Mouse (Mus musculus): ENCODE results near the gene Bace1.

Gene Bace1

DNA sequence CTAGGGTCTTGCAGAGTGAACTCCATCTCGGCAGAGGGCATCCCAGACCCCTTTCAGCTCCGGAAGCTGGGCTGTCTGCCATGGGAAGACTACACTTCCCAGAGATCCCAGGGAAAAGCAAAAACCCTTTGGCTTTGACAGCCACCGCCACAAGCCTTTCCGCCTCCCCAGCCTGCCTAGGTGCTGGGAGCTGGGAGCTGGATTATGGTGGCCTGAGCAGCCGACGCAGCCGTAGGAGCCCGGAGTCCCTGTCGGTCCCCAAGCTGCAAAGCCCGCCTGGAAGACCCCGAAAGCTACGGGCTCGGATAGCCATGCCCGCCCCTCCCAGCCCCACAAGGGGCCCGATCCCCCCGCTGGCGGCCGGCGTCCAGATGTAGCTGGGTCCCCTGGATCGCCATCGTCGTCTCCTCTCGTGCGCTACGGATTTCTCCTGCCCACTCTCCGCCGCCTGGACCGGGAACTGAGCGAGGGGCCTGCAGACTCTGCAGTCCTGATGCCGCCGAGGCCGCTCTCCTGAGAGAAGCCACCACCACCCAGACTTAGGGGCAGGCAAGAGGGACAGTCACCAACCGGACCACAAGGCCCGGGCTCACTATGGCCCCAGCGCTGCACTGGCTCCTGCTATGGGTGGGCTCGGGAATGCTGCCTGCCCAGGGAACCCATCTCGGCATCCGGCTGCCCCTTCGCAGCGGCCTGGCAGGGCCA, at the start of gene Bace1:
Bace1 (plus strand) TSS at position 147 of the 705 bp plus-strand sequence.
- DNase-seq (ENCODE audit: low spot score in 2 of 2): peak; percentile 81 to 92

DNA sequence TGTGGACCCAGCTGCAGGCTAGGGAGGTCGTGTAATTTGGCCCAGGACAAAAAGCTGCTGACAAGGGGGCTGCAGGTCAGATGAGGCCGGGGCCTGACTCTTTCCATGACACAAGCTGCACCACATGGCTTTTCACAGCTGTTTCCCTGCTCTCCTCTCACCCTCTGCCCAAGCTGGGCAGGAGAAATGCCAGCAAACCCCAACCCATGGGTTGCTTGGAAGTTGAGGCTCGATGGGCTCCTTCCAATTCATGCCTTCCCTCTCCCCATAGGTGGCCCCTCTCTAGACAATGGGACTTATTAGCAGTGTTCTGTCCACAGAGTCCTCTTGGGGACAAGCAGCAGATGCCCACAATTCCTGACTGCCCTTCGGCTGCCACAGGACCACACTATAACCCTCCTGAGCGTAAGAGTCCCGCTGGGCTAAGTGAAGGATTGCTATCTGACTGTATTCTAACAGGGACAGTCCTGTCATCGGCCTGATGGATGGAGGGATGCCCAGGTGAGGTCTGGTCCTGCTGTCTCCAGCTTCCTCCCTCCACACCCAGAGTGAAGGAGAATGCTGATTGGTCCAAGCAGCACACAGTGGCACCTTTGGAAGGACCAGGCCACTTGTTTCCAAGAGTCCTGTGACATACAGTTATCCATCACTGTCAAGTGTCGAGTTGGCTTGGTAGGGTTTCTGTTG, 46.8 kb upstream of the Bace1 start:
- DNase-seq (ENCODE audit: low spot score in 2 of 2): no peak

DNA sequence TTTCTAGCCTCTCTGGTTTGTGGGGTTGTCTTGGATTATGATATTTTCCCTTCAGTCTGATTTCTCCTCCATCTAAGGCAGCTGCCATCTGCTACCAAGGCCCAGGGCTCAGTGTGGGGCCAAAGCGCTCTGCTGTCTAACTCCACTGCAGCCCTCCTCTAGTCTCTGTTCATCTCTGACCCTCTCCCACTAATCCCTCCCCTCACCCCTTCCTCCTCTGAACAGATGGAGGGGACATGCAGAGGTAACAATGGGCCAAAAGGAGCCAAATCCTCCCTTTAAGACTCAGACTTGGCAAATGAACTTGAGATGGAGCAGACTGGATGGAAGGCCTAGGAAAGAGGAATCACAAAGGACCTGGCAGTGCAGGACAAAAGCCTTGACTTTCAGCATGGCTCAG, 46.1 kb upstream of the Bace1 start:
- DNase-seq (ENCODE audit: low spot score in 2 of 2): no peak

- DNase-seq (ENCODE audit: low spot score in 2 of 2): no peak
Observed at GRCm38 (mm10) chr9:45793697-45794096, 44.7 kb upstream of the Bace1 start.

GRCm38 (mm10) chr9:45795722-45796121, 42.7 kb upstream of the Bace1 start:
- no peak for DNase-seq (ENCODE audit: low spot score in 2 of 2)

DNA sequence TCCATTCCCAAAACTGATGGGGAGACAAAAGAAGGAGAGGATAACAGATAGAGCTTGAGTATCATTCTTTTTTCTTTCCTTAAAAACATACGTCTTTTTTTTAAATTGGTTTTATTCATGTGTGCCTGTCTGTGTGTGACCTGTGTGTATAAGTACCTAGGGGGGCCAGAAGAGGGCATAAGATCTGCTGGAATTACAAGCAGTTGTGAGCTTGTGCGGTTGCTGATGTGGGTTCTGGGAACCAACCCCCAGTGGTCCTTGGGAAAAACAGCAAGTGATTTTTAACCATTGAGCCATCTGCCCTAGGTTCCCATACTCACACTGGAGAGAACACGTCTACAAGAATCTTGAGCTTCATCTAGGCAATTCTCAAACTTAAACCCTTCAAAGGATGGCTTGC, 41.1 kb upstream of the Bace1 start:
- no peak for DNase-seq (ENCODE audit: low spot score in 2 of 2)

GRCm38 (mm10) chr9:45798467-45799164, 39.8 kb upstream of the Bace1 start:
- DNase-seq (ENCODE audit: low spot score in 2 of 2): peak in 1 of 2 experiments; percentile 15

DNA sequence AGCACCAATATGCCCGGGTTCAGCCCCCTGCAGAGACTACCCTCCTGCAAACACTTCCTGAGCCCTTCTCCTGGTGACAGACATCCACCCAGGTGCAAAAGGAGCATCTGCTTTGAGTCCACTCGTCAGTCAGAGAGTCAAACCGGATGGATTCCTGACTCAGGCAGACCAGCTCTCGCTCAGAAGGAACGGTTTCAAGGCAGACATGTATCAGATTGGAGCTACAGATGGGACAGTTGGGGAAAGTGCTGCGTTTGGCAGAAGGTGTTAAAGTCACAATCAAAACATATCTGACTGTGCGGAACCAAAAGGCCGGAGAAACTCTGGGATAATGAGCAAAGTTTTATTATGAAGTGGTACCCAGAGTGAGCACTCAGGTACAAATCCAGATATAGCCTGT, 39.0 kb upstream of the Bace1 start:
- DNase-seq (ENCODE audit: low spot score in 2 of 2): no peak

DNA sequence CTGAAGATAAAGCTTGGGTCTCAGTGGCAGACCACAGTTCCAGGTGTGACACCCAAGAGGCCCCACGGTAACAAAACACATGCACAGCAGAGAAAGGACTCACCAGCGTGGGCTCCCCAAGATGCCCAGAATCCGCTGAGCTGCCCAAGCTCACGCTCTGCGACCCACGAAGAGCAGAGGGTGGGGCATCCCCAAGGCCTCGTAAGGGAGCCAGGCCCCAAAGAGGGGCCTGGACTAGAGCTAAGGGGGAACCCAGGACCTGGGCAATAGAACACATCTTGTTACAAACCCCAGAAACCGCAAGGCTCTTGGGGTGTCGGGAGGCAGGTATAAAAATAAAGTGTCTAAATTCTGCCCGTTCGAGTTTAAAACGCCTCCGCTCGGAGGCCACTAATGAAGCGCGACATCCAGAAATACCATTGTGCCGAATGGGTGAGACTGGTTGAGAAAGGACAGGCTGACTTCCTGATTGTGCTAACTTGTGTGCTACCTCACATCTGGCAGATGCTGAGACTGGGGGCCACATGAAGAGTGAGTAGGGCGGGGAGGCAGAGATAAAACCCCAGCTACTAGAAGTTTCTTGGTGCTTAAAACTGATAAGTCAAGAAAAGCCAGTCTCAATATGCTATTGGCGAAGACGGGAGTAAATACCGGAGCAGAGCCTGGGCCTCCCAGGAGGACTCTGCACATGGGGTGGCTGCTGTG, 35.2 kb upstream of the Bace1 start:
- no peak for DNase-seq (ENCODE audit: low spot score in 2 of 2)

DNA sequence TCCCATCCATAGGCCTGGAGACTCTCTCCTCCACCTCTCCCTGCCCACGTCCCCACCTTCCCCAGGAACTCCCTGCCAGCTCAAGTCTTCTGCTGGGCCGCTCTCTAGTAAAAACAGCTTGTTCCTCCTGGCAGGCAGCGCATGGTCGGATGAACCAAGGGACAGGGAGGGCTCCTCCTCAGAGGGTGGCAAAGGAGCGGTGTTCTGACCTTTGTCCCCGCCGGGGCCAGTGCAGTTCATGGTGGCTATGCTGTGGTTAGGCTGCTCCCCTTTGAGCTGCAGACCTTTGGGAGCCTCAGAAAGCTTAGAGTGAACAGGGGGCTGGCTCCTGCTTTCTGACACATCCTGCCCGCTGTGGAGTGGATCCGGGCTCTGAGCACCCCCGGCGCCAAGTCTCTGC, 31.5 kb upstream of the Bace1 start:
- DNase-seq (ENCODE audit: low spot score in 2 of 2): no peak

GRCm38 (mm10) chr9:45807337-45807736, 31.0 kb upstream of the Bace1 start:
- no peak for DNase-seq (ENCODE audit: low spot score in 2 of 2)

DNA sequence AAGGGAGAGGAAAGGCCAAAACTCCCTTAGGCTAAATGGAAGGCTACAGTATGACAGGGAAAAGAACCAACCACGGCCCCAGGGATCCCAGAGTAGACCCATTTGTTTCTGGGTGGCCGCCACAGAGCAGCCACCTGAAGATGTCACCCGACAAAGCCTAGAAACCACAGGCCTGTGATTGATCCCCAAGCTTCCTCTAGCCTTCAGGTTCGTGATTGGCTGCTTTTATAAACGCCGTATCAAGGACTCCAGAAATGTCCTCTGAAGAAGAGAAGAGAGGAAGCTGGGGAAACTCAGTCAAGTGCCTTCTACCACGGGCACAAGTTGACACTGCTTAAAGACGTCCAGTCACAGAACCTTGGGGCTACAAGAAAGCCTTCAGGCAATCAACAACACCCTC, 30.6 kb upstream of the Bace1 start:
- no peak for DNase-seq (ENCODE audit: low spot score in 2 of 2)

DNA sequence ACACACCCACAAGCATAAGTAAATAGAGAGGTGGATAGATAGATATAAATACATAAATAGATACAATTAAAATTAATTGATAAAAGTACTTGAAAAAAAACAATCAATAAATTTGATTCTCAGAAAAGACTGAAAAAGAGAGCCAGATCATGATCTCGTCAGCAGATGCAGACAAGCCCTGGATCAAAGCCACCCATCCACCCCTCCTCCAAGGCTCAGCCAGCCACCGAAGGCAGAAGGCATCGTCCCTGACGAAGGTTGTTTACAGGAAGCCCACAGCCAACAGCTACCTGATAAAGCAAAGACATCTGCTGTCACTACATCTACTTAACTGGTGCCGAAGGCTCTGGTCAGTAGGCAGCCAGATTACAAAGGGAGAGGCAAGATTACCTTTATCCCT, 26.4 kb upstream of the Bace1 start:
- no peak for DNase-seq (ENCODE audit: low spot score in 2 of 2)

DNA sequence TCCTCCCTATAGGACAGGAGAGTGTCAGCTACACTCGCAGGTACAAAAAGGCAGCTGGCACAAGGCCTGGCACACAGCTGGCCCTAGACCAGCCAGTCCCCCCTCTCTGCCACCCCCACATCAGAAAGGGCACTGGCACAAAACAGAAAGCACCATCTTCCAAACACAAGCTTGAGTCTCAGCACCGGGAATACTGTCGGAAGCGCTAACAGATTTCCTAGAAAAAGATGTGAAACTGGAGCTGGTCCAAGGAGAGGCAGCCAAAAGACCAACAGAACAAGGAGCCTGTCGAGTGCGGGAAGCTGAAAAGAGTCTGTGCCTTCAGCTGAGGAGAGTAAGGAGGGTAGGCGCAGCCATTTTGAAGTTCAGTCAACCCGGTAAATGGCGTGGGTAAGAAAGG, 23.3 kb upstream of the Bace1 start:
- DNase-seq (ENCODE audit: low spot score in 2 of 2): peak in 1 of 2 experiments; percentile 50

DNA sequence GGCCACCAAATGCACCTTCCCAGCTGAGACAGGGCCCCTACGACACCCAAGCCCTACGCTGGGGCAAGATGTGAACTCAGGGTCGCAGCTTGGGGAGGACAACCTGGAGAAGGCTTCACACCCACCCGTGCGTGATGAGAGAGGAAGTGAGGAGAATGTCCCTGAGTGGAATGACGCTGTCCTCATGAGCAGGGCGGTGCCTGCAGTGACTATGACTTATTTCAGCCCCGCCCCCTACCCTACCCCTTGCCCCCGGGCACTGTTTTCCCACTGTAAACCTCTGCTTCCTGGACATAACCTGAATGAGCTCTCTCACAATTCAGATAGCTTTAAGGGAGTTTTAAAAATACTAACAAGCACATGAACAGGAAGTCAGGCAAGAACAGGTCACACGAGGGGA, 22.9 kb upstream of the Bace1 start:
- no peak for DNase-seq (ENCODE audit: low spot score in 2 of 2)

DNA sequence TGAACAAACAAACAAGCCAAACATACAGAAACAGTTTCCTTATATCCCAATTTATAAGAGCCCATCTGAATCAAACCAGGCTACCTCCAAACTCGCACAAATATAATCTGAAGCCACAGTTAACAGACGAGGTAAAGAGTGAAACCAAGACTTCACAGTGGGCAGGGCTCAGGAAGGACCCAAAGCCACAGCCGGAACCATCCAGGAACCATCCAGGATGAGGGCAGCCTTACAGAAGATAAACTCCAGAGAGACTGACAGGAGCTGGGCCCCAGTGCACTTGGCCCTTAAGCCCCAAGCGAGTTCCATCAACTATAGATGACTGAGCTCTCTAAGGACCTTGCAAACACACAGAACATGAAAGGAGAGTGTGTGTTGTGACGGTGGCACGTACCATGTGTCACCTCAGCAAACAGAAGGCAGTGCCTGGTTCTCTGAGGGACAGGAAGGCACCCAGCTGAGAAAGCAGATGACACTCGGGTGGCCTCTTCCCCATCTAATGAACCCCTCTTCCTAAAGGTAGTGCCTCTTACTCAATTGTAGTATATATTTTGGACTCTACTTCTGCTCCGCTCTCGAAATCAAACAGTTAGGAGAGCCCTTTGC, 19.9 kb upstream of the Bace1 start:
- DNase-seq (ENCODE audit: low spot score in 2 of 2): no peak

- DNase-seq (ENCODE audit: low spot score in 2 of 2): no peak
Observed at GRCm38 (mm10) chr9:45827663-45828290, 10.6 kb upstream of the Bace1 start.

DNA sequence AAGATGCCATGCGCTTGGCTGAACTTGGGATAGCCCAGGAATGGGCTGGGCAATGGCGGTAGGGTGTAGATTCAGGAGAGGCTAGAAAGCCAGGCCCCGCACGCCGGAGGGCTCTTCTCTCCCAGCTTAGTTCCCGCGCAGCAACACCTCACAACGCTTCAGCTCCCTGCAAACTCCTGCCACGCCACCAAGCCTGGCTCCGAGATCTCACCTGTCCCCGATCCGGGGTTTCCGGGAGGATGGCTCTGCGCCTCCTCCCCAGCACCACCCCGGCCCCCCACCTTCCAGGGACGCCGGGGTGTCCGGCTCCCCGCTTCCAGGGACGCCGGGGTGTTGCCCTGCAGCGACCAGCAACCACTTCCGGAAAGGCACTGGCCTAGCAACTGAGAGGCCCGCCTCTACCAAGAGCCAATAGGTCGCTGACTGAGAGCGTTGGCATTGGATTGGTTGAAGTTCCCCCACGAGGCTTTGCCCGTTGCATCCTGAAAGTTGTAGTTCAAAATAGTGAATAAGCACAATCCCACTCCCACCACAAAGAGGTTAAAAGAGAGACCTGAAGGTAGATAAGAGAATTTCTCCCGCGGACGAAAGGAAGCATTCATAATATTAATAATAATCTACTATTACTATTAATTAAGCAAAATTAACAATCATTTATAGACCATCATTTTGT, 10.0 kb upstream of the Bace1 start, which contains the start of gene Cep164:
Cep164 (minus strand) TSS at position 401 of the 673 bp plus-strand sequence.
- DNase-seq (ENCODE audit: low spot score in 2 of 2): peak; percentile 76 to 93

GRCm38 (mm10) chr9:45829107-45829506, 9.3 kb upstream of the Bace1 start:
- DNase-seq (ENCODE audit: low spot score in 2 of 2): peak in 1 of 2 experiments; percentile 76

DNA sequence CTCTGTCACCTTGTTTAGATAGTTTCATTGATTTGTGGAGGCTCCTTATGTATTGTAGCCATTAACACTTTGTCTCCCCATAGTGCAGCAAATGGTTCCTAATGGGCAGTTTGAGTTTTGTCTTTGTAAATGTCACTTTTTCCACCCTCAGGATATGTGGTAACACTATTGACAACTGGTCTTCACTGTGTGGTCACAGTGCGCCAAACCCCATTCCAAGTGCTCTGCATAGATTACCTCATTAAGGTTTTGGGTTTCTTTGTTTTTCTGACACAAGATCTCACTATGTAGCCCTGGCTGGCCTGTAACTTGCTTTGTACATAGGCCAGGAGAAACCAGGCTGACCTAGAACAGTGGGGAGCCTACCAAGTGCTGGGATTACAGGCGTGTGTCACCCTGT, 5.5 kb upstream of the Bace1 start:
- DNase-seq (ENCODE audit: low spot score in 2 of 2): no peak

- DNase-seq (ENCODE audit: low spot score in 2 of 2): no peak
Observed at GRCm38 (mm10) chr9:45833461-45833860, 4.9 kb upstream of the Bace1 start.

All from left cerebral cortex, adult 9 months (tissue).